Mouse (Mus musculus) thymus, postnatal 0 days (tissue): Measurements from ENCODE around the gene Slc25a12. TPM values are rescaled to one million over a fixed set of nuclear protein-coding genes. Genes with fewer than 3 reads are reported as not detected.
A peak's percentile ranks its signal among the peaks of the same experiment; 100 is the strongest.

ENCODE experiments used
- DNase-seq: peaks from one replicate; pipeline ENCODE4 v3.0.0-alpha.2; 2015; ENCODE audit warnings: low spot score
- polyA plus RNA-seq: library from polyadenylated mRNA; unstranded; fragments of >200 nt; fragmentation: Nextera tagmentation; extraction: Ambion mirVana; gene quantifications from 2 replicates; pipeline ENCODE4 v1.2.1, GENCODE M21; 2015

The Slc25a12 gene
- polyA plus RNA-seq, 1 experiment from 2014 or later, result 69.6 TPM

- DNase-seq, result no peak
These were observed 17.4 kb downstream of the Slc25a12 start for GRCm38 (mm10) chr2:71350181-71350580.

- no peak for DNase-seq
These were observed 18.0 kb downstream of the Slc25a12 start for GRCm38 (mm10) chr2:71349511-71349910.

DNA sequence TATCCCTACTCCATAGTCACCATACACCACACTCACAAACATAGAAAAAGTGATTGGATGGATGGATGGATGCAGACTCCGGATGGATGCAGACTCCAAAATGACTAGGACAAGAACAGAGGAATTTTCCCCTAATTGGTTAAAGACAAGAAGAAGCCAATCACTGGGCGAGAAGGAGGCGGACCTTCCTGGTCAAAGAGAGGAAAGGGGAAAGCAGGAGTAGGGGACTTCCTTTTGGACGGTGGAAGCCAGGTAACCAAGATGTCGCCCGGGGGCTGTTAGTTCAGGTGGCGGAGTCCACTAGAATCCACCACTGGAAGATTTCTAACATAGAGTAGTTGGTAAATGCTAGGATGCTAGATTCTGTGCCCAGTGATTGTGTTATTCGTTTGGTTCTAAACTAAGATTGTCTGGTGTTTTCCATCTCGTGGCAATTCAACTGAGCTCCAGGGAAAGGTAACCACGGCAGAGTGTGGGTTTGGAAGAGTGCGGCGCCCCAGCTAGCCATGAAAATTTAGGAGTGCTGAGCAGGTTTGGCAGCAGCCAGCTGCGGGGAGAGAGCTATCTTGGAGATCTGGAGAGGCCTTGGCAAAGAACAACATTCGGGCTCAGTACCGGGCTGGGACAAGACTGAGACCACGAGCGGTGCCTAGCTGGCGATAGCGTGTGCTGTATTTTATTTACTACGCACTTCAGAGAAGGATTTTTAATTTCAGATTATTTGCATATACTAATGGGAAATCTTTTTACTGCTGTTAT lies 19.6 kb downstream of the Slc25a12 start:
- DNase-seq, result no peak

DNA sequence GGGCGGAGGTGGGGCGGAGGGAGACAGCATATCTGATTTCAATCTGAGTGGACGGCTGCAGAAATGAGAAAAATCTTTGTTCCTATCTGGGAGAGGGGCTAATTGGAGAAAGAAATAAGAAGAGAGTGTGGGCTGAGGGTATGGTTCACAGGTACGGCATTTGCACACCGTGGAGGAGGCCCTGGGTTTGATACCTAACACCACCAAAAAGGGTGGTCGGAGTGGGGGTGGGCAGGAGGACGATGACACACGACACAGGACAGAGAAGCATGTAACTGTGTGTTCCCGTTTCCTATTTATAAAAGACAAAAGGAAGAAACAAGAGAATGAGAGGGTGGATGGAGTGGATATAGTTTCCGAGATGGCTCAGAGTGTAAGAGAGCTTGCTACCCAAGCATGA lies 20.4 kb downstream of the Slc25a12 start:
- no peak for DNase-seq

DNA sequence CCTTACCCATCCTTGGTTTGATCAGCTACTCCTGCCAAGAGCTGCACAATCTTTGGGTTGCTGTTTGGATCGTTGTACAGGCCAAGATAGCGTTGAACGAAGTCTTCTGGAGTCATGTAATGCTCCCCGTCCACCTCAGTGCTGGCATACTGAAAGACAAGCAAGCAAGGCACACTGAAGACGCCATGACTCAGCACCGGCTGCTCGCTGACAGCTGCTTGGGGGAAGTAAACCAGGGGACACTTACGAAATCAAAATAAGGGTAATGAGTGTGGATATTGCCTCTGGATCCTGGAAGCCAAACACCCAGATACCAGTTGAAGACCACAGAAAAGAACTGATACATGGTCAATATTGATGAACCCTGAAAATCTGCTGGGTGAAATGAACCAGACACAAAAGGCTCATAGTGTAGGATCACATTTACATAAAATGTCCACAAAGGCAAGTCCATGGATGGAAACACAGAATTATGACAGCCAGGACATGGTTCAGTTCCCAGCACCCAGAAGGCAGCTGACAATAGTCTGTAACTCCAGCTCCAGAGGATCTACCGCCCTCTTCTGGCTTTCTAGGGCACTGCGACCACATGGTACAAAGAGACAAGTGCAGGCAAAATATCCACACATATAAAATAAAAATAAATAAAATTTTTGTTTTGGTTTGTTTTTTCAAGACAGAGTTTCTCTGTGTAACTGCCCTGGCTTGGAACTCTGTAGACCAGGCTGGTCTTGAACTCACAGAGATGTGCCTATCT lies 23.5 kb downstream of the Slc25a12 start:
- no peak for DNase-seq

- no peak for DNase-seq
These were observed 27.4 kb downstream of the Slc25a12 start for GRCm38 (mm10) chr2:71340126-71340525.

DNA sequence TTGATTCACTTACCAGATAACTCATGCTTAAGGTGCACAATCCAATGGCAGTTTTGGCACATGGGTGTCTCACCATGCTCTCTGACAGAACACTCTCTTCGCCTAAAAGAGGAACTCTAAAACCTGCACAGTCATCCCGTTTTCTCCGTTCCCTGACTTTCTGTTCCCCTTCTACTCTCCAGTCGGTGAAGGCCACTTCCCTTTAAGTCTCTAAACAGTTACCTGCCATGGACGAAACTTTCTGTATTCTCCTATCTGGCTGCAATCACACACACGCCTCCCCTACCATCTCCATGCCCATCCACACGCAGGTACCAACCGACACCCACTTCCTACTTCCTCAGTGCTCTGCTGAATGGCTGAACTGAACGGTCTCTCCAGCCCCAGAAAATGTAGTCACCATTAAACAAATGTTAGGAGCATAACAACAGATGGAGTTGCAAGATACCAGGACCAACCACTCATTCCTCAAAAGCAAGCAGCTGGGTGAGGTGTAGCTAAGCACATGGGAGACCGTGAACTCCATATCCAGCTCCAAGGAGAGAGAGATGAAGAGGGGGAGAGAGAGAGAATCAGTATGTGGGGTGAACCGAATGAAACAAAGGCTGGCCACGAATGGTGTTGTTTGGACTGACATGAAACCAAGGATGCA lies 29.3 kb downstream of the Slc25a12 start:
- DNase-seq, result peak; percentile 24

DNA sequence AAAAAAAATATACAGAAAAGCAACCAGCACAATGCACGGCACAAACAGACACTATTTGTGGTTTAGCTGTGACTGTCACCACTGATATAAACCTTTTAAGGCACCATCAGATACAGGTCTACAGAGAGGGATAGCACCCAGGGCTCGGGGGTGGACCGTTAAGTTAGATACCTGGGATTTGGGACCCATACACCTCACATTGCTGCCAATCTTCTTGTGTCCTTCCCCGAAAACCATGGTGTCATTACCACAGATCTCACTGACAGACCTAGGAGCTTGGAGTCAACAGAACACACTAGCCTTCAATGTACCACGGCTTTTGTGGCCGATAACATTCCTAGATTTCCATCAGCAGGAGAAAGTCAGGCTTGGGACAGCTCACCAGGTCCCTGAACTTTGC lies 30.9 kb downstream of the Slc25a12 start:
- DNase-seq, result no peak

- no peak for DNase-seq
These were observed 31.3 kb downstream of the Slc25a12 start for GRCm38 (mm10) chr2:71336209-71336608.

- no peak for DNase-seq
These were observed 33.3 kb downstream of the Slc25a12 start for GRCm38 (mm10) chr2:71333986-71334822.

- no peak for DNase-seq
These were observed 37.8 kb downstream of the Slc25a12 start for GRCm38 (mm10) chr2:71329761-71330160.

- no peak for DNase-seq
These were observed 39.0 kb downstream of the Slc25a12 start for GRCm38 (mm10) chr2:71328391-71329160.

- no peak for DNase-seq
These were observed 39.8 kb downstream of the Slc25a12 start for GRCm38 (mm10) chr2:71327715-71328114.

GRCm38 (mm10) chr2:71326766-71327464 lies 40.6 kb downstream of the Slc25a12 start:
- DNase-seq, result no peak

DNA sequence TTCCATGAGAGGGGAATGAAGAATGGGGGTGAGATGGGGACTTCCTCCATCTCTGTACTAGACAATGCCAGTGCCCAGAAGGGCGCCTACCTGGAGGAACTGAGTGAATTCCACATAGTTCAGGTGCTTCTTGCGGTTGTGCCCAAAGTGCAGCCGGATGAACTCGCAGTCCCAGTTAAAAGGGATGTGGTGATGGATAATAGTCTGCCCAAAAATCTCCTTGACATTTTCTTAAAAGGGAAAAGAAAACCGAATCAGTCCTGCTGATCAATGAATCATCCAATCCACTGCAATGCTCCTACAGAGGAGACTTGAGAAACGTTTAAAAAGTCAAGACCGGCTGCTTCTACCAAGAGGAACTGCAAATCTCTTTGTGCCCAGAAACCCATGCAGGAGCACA lies 43.7 kb downstream of the Slc25a12 start:
- no peak for DNase-seq

- DNase-seq, result no peak
These were observed 46.1 kb downstream of the Slc25a12 start for GRCm38 (mm10) chr2:71321486-71321885.

DNA sequence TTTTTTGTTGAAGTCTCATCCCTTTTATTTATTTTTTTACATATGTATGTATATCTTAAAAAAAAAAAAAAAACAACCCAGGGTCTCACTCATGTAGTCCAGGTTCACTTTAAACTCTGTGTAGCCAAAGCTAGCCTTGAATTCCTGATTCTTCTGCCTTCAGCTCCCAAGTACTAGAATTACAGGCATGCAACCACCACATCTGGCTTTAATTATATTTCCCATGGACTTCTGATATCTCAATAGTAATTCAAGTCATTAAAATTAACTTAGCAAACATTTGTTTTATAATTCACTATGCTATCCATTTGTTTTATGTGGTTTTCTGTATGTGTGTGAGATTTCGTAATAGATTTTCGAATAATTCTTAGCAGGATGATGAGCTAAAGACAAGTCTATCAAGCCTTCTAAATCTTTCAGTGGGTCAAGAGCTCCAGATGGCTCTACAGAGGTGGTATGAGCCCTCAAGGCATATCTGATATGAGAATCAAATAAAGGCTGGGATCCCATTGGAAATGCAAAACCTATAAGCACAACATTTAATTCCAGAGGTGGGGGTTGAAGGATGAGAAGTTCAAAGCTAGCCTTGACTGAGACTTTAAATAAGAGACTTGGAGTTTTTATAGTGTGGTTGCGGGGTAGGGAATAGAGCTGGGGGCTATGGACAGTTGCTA lies 51.3 kb downstream of the Slc25a12 start:
- no peak for DNase-seq

DNA sequence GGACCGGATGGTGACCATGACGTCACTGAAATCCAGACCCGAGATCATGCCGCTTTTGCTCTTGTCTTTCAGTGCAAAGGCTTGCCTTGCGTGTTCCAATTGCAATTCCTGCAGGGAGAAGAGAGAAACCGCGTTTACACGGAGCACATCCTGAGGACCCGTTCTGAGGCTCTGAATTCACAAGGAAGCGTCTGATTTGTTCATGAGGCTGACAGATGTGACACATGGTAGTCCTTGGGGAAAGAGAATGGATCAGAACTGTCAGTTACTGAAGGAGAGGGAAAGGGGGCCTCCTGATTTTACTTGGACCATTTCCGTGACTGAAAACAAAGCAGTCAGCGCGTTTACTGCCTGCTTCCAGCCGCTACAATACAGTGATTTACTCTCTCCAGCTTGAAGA lies 52.5 kb downstream of the Slc25a12 start:
- no peak for DNase-seq

DNA sequence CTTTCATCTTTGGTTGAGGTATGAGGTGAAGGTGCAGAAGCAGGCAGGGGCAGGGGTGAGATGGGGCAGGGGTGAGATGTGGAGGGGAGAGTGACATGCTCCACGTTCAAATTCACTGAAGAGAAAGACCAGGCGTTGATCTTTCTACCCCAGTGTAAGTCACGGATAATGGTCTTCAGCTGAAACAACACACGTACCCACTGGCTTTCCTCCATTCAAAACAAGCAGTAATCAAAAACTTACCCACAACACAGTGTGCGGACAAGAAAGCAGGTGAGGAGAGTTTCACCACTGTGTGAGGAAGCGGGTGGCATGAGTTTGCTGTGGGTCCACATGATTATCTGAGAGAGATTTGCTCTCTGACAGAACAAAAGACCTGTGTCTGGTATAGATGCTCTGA lies 53.5 kb downstream of the Slc25a12 start:
- DNase-seq, result no peak
